Mouse (Mus musculus) ovary, postnatal 14 days (tissue): ENCODE measurements around the gene Olfr566.

ENCODE experiments used
- DNase-seq: peaks from one replicate; pipeline ENCODE4 v3.0.0; 2022; ENCODE audit warnings: low spot score

Gene Olfr566

DNA sequence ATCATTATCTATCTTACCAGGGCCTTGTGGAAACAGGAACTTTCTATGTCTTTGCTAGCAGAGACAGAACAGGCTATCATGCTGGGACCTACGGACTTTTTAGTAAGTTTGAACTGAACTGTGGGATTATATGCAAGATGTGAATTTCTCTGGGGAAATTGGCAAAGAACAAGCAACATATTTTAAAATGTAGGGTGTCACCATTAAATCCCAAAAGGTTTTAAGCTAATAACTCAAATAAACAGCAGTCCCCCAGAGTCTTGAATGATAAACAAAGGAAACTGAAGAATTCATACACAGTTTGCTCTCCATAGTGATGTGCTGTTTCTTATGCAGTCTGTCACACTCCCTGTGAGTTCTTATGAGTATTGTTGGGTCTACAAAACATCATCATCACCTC, at the start of gene Olfr566:
Olfr566 (minus strand) TSS at position 101 of the 400 bp plus-strand sequence.
- no peak for DNase-seq

DNA sequence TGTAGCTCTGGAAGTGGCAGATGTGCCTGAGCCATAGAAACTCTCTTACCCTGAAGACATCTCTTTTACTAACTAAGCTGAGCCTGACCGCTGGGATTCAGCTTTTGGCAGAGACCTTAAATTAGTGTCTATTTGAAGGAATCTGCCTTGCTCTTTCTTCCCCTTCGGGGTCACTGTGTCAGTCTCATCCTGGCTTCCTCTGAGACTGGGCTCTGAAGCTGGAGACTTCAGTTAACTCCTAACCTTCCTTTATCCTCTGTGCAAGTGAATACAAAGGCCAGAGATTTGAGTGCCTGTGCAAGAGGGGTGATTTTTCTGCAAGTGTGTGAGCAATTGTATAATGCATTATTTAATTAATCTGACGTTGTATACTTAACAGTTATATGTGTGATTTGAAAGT, 32.2 kb upstream of the Olfr566 start, which contains the start of gene Olfr569:
Olfr569 (minus strand) TSS at position 101 of the 400 bp plus-strand sequence.
- DNase-seq: no peak

DNA sequence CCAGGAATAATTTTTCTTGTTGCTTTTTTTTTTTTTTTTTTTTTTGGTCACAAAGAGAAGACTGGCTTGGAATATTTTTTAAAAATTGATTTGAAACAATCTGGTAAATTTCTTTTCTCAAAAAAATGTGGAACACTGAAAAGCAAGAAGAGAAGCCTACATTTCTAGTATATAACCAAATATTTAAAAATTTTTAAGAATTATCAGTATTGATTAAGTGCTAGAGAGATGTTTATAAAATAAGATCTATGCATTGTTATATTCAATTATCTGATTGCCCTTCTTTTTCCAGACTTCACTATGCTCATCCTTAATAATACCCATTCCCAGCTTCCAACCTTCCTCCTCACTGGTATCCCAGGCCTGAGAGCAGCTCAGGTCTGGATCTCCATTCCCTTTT, 18.3 kb upstream of the Olfr566 start, which contains the start of gene Olfr568:
Olfr568 (plus strand) TSS at position 301 of the 400 bp plus-strand sequence.
- no peak for DNase-seq

DNA sequence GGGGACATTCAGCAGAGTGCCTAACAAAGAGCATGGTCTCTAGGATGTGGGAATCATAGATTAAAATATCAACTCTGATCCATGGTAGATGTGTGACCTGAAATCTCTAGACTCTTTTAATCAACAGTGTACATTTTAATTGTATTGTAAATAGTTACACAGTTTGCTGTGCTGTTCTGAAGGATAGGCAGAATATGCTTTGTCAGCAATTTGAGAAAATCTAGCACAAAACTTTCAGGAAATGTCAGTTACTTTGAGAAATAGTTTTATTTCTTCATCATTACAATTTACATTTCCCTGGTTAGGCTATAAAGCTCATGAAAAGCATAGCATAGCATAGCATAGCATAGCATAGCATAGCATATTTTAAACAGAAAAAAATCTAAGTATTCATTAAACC, 2.8 kb downstream of the Olfr566 start:
- DNase-seq: no peak
